Comparison of ENCODE assay signal across 16 mouse cellular contexts in the genomic region with DNA sequence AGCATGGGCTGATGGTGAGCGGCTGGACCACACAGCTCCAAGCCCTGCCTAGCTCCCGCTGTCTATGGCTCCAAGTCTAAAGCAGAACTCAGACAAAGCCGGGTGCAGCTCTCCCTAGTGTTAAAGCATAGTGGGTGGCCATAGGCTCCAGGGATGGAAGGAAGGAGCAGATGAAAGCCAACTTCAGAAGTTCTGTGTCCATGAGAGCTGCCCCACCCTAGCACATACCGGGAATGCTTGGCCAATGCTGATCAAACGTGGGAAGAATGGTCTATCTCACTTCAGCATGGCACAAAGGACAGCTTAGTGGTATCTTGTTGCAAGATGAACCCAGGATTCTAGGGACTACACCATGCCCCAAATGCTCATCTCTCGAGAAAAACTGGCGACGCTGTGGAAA.
DNase-seq lines count a peak whose midpoint lies in the region.
"Had no signal": no experiment of that assay in that cellular context is flagged by ENCODE, and none has a peak within 500 bp of the region (broad histone marks: within the 10 kb centered on the region; RNA-seq: fewer than 3 reads in every experiment).

No protein-coding gene starts in this region.

- DNase-seq in heart, adult 11 months = peak; percentile 67
- no peak for DNase-seq in heart, adult 9 months (ENCODE audit: low spot score in 2 of 2)
- peak; percentile 33 for DNase-seq in testis, postnatal 10 days (ENCODE audit: low spot score)
- DNase-seq in testis, postnatal 14 days (ENCODE audit: low spot score) = no peak
- DNase-seq in natural killer cell, adult 2 months (ENCODE audit: low spot score in 2 of 2) = no peak
- DNase-seq: adrenal gland, adult 2 months; adrenal gland, postnatal 10 days; adrenal gland, postnatal 25 days; B cell, adult 2 months; cerebellum, adult 11 months; cerebellum, adult 18-20 months; cerebellum, adult 8-10 months; cerebellum, adult 9-11 months; cerebellum, postnatal 14 days; cerebellum, postnatal 36 days; embryo, embryonic 11 days had no signal

Comparison
In these comparisons a context has a peak if more than half of its experiments do, and no peak if none do; other contexts are left out.
1. DNase-seq: peak in heart, adult 11 months (single experiment) and testis, postnatal 10 days (single experiment); none in heart, adult 9 months (0 of 2), testis, postnatal 14 days (single experiment) and natural killer cell, adult 2 months (0 of 2).